Mouse (Mus musculus) MEL-GATA-1-ER (cell line): ENCODE measurements at regions not wholly inside any gene's neighbourhood (a gene's known extent, or its start where the extent isn't known, plus 50 kb on each side); places are given as distances from the start of the nearest gene placed in this dataset.
A peak's percentile ranks its signal among the peaks of the same experiment; 100 is the strongest.

ENCODE experiments used
- DNase-seq: peaks from one replicate; pipeline ENCODE4 v3.0.0-alpha.2; 2012; ENCODE audit warnings: low read depth; ENCODE audit errors: extremely low read depth

- no peak for DNase-seq
These were observed 292.3 kb downstream of the 1700017N19Rik start for GRCm38 (mm10) chr10:100882584-100882983.

GRCm38 (mm10) chr10:100922976-100923375 is 332.7 kb downstream of the 1700017N19Rik start:
- no peak for DNase-seq

GRCm38 (mm10) chr10:100927086-100927485 is 336.8 kb downstream of the 1700017N19Rik start:
- DNase-seq = no peak

GRCm38 (mm10) chr10:100931739-100932138 is 341.5 kb downstream of the 1700017N19Rik start:
- DNase-seq = no peak

GRCm38 (mm10) chr10:100958371-100958770 is 368.1 kb downstream of the 1700017N19Rik start:
- peak; percentile 29 for DNase-seq

GRCm38 (mm10) chr10:101003469-101003868 is 413.2 kb downstream of the 1700017N19Rik start:
- DNase-seq = no peak

- DNase-seq = no peak
These were observed 414.4 kb downstream of the 1700017N19Rik start for GRCm38 (mm10) chr10:101004687-101005086.

GRCm38 (mm10) chr10:101015416-101015815 is 425.1 kb downstream of the 1700017N19Rik start:
- no peak for DNase-seq

GRCm38 (mm10) chr10:101038630-101039029 is 448.3 kb downstream of the 1700017N19Rik start:
- DNase-seq = no peak

GRCm38 (mm10) chr10:101039034-101039433 is 448.8 kb downstream of the 1700017N19Rik start:
- peak; percentile 35 for DNase-seq
